Mouse (Mus musculus): Measurements from ENCODE around the gene Sult2a4.
"Not testable (repeated sequence)": the region's sequence is repeated elsewhere in the genome, so short reads cannot be mapped to it uniquely, and the experiment has no call there.

The Sult2a4 gene

DNA sequence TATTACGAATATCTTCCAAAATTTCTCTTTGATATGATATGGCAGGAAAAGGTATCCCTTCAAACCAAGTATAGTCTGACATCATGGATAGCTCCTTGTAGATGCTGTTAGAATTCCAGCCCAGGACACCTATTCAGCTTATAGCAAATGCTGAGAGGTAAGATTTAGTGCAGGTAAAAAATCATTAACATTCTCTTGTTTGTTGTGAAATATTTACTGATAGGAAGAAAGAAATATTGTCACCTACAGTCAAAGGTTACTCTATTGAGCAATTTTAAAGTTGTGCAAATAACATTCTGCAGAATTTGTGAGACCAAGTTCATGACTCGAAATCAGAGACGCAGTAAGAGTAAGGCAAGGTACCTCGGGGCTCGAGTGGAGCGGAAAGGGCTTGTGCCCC, at the start of gene Sult2a4:
Gene Sult2a4, minus strand, starts transcription at position 101 of the 400 bp plus-strand sequence.
- DNase-seq: not testable (repeated sequence)

DNA sequence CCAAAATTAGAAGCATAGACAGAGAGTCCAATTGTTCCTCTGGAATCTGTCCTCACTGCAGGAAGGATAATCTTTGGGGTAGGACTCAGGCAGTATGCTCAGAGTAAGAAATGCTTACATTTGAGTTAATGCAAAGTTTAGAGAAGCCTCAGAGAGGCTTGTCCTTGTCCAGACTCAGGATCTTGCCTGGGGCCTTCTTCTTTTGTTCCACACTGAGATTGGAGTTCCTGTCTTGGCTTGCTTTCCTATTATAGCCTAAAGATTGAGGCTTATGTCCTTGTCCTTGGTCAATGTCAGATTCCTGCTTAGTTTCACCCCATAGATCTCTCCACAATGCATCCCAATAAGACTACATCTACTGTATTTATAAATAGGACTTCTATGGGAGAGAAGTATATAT, 41.4 kb upstream of the Sult2a4 start:
- not testable (repeated sequence) for DNase-seq

DNA sequence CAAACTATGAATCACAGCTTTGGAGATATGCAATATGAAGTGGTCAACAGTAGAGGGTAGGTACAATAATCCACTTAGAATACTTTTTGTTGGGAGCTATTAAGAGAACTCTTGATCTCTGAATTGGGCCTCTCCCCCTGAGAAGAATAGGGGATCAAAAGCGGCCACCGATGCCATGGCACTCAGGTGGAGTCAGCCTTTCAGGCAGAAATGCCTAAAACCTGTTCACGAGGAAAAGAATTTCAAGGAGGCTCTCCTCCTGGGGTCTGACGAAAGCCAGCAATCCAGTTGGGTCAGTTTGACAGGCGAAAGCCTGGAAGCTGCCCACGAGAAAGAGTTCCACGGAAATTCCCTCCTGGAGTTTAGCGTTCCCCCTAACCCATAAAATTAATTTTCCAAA, 23.7 kb upstream of the Sult2a4 start:
- no peak for DNase-seq

DNA sequence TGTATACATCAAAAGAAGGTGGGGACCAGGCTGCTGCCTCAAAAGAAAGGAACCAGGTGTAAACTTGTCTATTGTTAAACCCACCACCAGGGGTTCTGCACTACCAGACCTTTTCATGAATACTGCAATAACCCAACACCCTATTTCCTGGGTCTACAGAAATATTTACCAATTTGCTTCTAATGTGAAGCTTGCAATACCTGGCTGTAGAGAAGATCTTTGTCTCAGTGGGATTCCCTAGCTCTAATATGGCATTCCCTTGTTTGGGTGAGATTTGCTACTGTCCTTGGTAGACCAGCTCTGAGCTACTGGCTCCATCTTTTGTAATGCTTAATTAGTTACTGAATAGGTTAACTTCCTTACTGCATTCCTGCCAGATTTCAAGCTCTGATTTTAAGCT, 21.3 kb upstream of the Sult2a4 start:
- not testable (repeated sequence) for DNase-seq
